Mouse (Mus musculus) C2C12 (cell line): ENCODE results near the gene Slc29a1.

ENCODE experiments used
- CTCF ChIP-seq: IDR thresholded peaks from one replicate; pipeline ENCODE4 v1.5.1; 2011; ENCODE audit not compliant: control insufficient read depth, insufficient read depth, insufficient read length
- USF1 ChIP-seq: IDR thresholded peaks from one replicate; pipeline ENCODE4 v1.6.1; 2011; ENCODE audit warnings: low read depth, mild to moderate bottlenecking, control low read depth, moderate library complexity

DNA sequence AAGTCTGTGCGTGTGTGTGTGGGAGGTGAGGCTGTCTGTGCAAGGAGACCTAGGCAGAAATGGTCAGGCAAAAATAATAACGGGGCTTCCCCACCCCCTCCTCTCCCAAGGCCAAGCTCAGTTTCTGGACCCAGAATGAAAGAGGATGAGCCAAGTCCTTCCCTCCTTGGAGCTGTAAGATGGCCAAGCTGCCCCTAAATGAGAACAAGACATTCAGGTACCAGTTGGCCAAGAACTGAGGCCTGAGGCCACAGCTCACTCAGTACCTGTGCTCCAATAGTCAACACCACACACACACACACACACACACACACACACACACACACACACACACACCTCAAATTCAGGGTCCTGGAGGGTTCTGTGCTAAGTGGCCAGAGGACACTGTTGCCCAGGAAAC is 56.7 kb downstream of the Slc29a1 start:
- TF ChIP-seq CTCF, result no peak
- no peak for TF ChIP-seq USF1
